Mouse (Mus musculus) heart, adult 2 months (tissue): Measurements from ENCODE around the gene Gm20547.

ENCODE experiments used
- CTCF ChIP-seq: fragments of 200-600 bp; IDR thresholded peaks from 2 replicates; pipeline ENCODE4 v1.8.1; 2022; ENCODE audit warnings: antibody characterized with exemption, mild to moderate bottlenecking, moderate library complexity
- POLR2A ChIP-seq: fragments of 200-500 bp; IDR thresholded peaks from 2 replicates; pipeline ENCODE4 v1.6.1; 2011; ENCODE audit warnings: mild to moderate bottlenecking, low read depth, low read length, control low read depth; ENCODE audit not compliant: insufficient read depth

GRCm38 (mm10) chr17:34861704-34862415 is 20.0 kb downstream of the Gm20547 start:
- TF ChIP-seq POLR2A (no peak), CTCF (no peak)
